7 mouse cellular contexts compared by ENCODE assay signal in the genomic region with DNA sequence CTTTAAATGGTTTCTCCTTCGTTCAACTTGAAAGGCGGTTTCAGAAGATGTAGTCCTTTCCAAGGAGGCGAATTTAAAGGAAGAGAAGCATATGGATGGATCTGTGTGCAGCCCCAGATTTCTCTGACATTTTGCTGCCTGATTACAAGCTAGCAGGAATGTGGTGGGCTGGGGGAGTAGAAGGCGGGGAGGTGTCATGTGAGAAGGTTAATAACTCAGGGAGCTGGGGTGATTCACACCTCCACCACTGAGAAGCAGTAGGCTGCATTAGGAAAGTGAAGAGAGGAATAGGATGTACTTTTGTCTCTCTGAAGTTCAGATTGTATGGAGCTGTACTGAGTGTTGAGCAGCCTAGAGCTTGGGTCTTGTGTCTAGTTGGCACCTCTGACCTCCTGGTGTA. TPM values are rescaled to one million over a fixed set of nuclear protein-coding genes. Genes with fewer than 3 reads are reported as not detected.
DNase-seq lines count a peak whose midpoint lies in the region; ATAC-seq lines count a peak whose summit lies in the region.

No protein-coding gene starts in this region.

- intact Hi-C loops in left cerebral cortex, postnatal 10 days (cut with DNase I) = loop anchor here (5.0 kb wide), 1 partner anchor 80 kb away; the partner anchor contains the start of gene Bicd2

- H3K9ac ChIP-seq in embryonic facial prominence, embryonic 15.5 days = peak overlapping the region; percentile 84
- H3K9ac ChIP-seq in limb, embryonic 13.5 days = peak overlapping the region; percentile 84
- H3K9ac ChIP-seq in stomach, embryonic 15.5 days = peak overlapping the region; percentile 79; the same call in 1 of the 2 replicates

- no peak overlapping the region for H3K27ac ChIP-seq in embryonic facial prominence, embryonic 15.5 days (replicated peaks)
- H3K27ac ChIP-seq in limb, embryonic 13.5 days = no peak overlapping the region
- H3K27ac ChIP-seq in stomach, embryonic 15.5 days = no peak overlapping the region; the same call in 1 of the 2 replicates

- WGBS in embryonic facial prominence, embryonic 15.5 days = 19% methylated on average over 4 of the region's 4 CpGs
- 19% methylated on average over 4 of the region's 4 CpGs for WGBS in limb, embryonic 13.5 days
- WGBS in stomach, embryonic 15.5 days = 19% methylated on average over 4 of the region's 4 CpGs

- H3K4me2 ChIP-seq in embryonic facial prominence, embryonic 15.5 days (replicated peaks) = peak overlapping the region; percentile 89
- H3K4me2 ChIP-seq in limb, embryonic 13.5 days (replicated peaks) = peak overlapping the region; percentile 96
- peak overlapping the region; percentile 89 for H3K4me2 ChIP-seq in stomach, embryonic 15.5 days

- no peak for ATAC-seq in megakaryocyte, adult 5-6 weeks (ENCODE audit: poor library complexity, severe bottlenecking)
- no peak for ATAC-seq in embryonic facial prominence, embryonic 15.5 days (ENCODE audit: insufficient number of reproducible peaks, low FRiP score, low TSS enrichment, low read depth)
- no peak for ATAC-seq in limb, embryonic 13.5 days (ENCODE audit: low FRiP score, low read depth)
- ATAC-seq in stomach, embryonic 15.5 days (ENCODE audit: insufficient read depth, low FRiP score, low read depth) = no peak

- no peaks in the 10 kb centered on the region for H3K27me3 ChIP-seq in megakaryocyte, embryonic 14.5 days (replicated peaks)
- no peaks in the 10 kb centered on the region for H3K27me3 ChIP-seq in embryonic facial prominence, embryonic 15.5 days
- no peaks in the 10 kb centered on the region for H3K27me3 ChIP-seq in limb, embryonic 13.5 days
- no peaks in the 10 kb centered on the region for H3K27me3 ChIP-seq in stomach, embryonic 15.5 days (replicated peaks)

- peaks cover 65% of the 10 kb centered on the region for H3K4me1 ChIP-seq in megakaryocyte, embryonic 14.5 days
- peaks cover 18% of the 10 kb centered on the region for H3K4me1 ChIP-seq in embryonic facial prominence, embryonic 15.5 days
- peaks cover 23% of the 10 kb centered on the region for H3K4me1 ChIP-seq in limb, embryonic 13.5 days
- H3K4me1 ChIP-seq in stomach, embryonic 15.5 days = peaks cover 18% of the 10 kb centered on the region

- H3K4me3 ChIP-seq in megakaryocyte, embryonic 14.5 days (replicated peaks) = peak overlapping the region; percentile 97
- H3K4me3 ChIP-seq in embryonic facial prominence, embryonic 15.5 days (replicated peaks) = peak overlapping the region; percentile 95
- H3K4me3 ChIP-seq in limb, embryonic 13.5 days = peak overlapping the region; percentile 87
- H3K4me3 ChIP-seq in stomach, embryonic 15.5 days (replicated peaks) = peak overlapping the region; percentile 81

- no peak for DNase-seq in left cerebral cortex, postnatal 10 days (ENCODE audit: extremely low spot score in 1 of 2, low spot score in 2 of 2)
- DNase-seq in Muller cell, postnatal 12 days (ENCODE audit: inconsistent ontology term) = no peak

- peaks cover 21% of the 10 kb centered on the region for H3K36me3 ChIP-seq in megakaryocyte, embryonic 14.5 days (replicated peaks; ENCODE audit: low read length)
- H3K36me3 ChIP-seq in embryonic facial prominence, embryonic 15.5 days = 0 out of 2 replicates have a peak, but pooled peaks cover 3% of the 10 kb centered on the region
- 0 out of 2 replicates have a peak, but pooled peaks cover 4% of the 10 kb centered on the region for H3K36me3 ChIP-seq in limb, embryonic 13.5 days
- H3K36me3 ChIP-seq in stomach, embryonic 15.5 days = no peaks in the 10 kb centered on the region

- H3K9me3 ChIP-seq in megakaryocyte, embryonic 14.5 days = peaks cover 6% of the 10 kb centered on the region; the same call in 1 of the 2 replicates
- H3K9me3 ChIP-seq in embryonic facial prominence, embryonic 15.5 days (replicated peaks) = no peaks in the 10 kb centered on the region
- H3K9me3 ChIP-seq in limb, embryonic 13.5 days = no peaks in the 10 kb centered on the region
- no peaks in the 10 kb centered on the region for H3K9me3 ChIP-seq in stomach, embryonic 15.5 days

RNA-seq across cellular contexts. Expression of gene Ippk, which starts 0.9 kb away (rescaled TPM):
- 1.4 TPM in 1 of 2 replicates, not detected in the other for polyA plus RNA-seq in megakaryocyte, embryonic 14.5 days (2012; ENCODE audit: insufficient read depth, low replicate concordance)
- 2.5 and 3.1 TPM in 2 replicates for total RNA-seq in megakaryocyte, adult 5-6 weeks (2015)
- 5.9 and 7.4 TPM in 2 replicates for total RNA-seq in megakaryocyte, adult 5-6 weeks (2017)
- 12.7 and 13.4 TPM in 2 replicates for polyA plus RNA-seq in embryonic facial prominence, embryonic 15.5 days (2015; fragmentation: Nextera tagmentation; extraction: Ambion mirVana)
- polyA plus RNA-seq in limb, embryonic 13.5 days (2015; fragmentation: Nextera tagmentation; extraction: Ambion mirVana) = 13.9 and 14.3 TPM in 2 replicates
- 17.3 and 20.9 TPM in 2 replicates for polyA plus RNA-seq in stomach, embryonic 15.5 days (2015; fragmentation: Nextera tagmentation; extraction: Ambion mirVana)
- total RNA-seq in left cerebral cortex, postnatal 10 days (2021) = 10 to 100 TPM; 12.7 to 13.8 TPM
